Mouse (Mus musculus): ENCODE measurements around the gene Olfr1196.
"Not testable (repeated sequence)": the region's sequence is repeated elsewhere in the genome, so short reads cannot be mapped to it uniquely, and the experiment has no call there.

Olfr1196 gene

DNA sequence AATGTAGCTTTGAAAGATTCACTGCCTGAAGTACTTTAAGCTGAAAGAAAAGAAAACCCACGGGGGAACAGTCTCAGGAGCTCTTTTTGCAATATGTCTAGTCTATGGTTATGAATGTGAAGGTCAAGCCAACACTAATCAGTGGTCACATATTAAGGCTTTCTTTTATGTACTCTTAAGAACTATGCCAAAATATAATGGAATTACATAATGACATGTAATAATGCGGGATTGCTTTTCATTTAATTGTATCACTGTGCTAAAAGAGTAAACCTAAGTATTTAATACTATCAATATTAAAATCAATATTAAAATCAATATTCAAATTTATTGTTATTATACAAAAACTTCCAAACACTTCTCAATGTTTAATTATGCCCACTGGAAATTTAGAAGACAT, at the start of gene Olfr1196:
Olfr1196 (minus strand) TSS at position 101 of the 400 bp plus-strand sequence.
- no peak for DNase-seq

DNA sequence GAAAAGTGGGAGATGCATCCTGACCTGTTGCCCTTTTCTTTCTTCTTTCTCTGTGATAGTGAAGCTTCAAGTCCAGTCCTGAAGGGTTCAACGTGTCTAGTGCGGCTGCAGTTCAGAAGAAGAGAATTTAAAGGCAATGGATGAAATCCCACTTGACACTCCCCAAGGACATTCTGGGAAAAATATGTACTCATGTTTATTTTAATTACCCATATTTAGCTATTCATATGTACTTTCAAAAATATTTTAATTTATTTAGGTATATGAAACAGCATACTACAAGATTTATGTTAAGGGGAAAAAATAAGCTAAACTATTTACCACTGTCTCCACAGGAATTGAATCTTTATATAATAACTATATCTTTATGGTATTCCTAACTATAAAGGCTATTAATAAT, 46.9 kb upstream of the Olfr1196 start, which contains the start of gene Olfr1198:
Olfr1198 (minus strand) TSS at position 101 of the 400 bp plus-strand sequence.
- DNase-seq: no peak

GRCm38 (mm10) chr2:88743379-88743778, 39.0 kb upstream of the Olfr1196 start:
- no peak for DNase-seq

GRCm38 (mm10) chr2:88732266-88732665, 27.9 kb upstream of the Olfr1196 start, which contains the start of gene Olfr1197:
Olfr1197 (minus strand) TSS chr2:88732366.
- no peak for DNase-seq

GRCm38 (mm10) chr2:88689087-88689486, 15.3 kb downstream of the Olfr1196 start, which contains the start of gene Olfr1195:
Olfr1195 (minus strand) TSS chr2:88689187.
- no peak for DNase-seq

- DNase-seq: not testable (repeated sequence)
Observed at GRCm38 (mm10) chr2:88675328-88675727, 29.1 kb downstream of the Olfr1196 start, which contains the start of gene Olfr1193. Olfr1193 (plus strand) TSS chr2:88675628.

DNA sequence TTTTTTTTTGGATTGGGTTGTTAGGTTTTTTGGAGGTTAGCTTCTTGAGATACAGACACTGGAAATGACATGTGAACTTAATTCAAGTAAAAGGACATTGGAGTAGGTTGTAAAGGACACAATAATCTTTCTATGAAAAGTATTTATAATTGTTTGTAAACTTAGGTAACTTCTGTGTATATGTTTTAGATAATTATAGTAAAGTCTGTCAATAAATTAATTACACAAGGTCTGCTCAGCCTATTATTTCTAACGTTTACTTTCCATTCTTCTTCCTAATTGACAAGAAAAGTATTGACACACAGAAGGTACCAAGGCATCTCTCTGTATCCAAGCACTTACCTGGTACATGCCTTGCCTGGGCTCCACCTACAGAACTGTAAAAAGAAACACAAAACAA, 56.2 kb downstream of the Olfr1196 start, which contains the start of gene Olfr1192-ps1:
Olfr1192-ps1 (plus strand) TSS at position 301 of the 400 bp plus-strand sequence.
- DNase-seq: no peak

Data from kidney, postnatal 36 days (tissue).